Mouse (Mus musculus) skeletal muscle tissue, adult 2 months (tissue): ENCODE results near the gene Shpk.

Experiments used
- DNase-seq: peaks from one replicate; pipeline ENCODE4 v3.0.0-alpha.2; 2012; ENCODE audit warnings: low read depth, low spot score

The Shpk gene

GRCm38 (mm10) chr11:73199230-73199712 is at the start of gene Shpk:
Shpk (plus strand) TSS chr11:73199460.
- peak; percentile 92 for DNase-seq

- DNase-seq, result no peak
Measured at GRCm38 (mm10) chr11:73155071-73155470, 44.2 kb upstream of the Shpk start.

GRCm38 (mm10) chr11:73159957-73160810 is 39.1 kb upstream of the Shpk start, which contains the start of gene P2rx5:
P2rx5 (plus strand) TSS chr11:73160421.
- DNase-seq, result peak; percentile 49

GRCm38 (mm10) chr11:73160811-73161200 is 38.5 kb upstream of the Shpk start:
- peak; percentile 89 for DNase-seq

- no peak for DNase-seq
Measured at GRCm38 (mm10) chr11:73161616-73162015, 37.6 kb upstream of the Shpk start.

- no peak for DNase-seq
Measured at GRCm38 (mm10) chr11:73162284-73162683, 37.0 kb upstream of the Shpk start.

- DNase-seq, result no peak
Measured at GRCm38 (mm10) chr11:73168071-73168470, 31.2 kb upstream of the Shpk start.

- DNase-seq, result no peak
Measured at GRCm38 (mm10) chr11:73168576-73168975, 30.7 kb upstream of the Shpk start.

GRCm38 (mm10) chr11:73169231-73169630 is 30.0 kb upstream of the Shpk start:
- no peak for DNase-seq

- DNase-seq, result peak; percentile 56
Measured at GRCm38 (mm10) chr11:73172186-73172585, 27.1 kb upstream of the Shpk start.

GRCm38 (mm10) chr11:73175612-73176011 is 23.6 kb upstream of the Shpk start:
- DNase-seq, result no peak

- DNase-seq, result no peak
Measured at GRCm38 (mm10) chr11:73176186-73176585, 23.1 kb upstream of the Shpk start.

GRCm38 (mm10) chr11:73176608-73177508 is 22.4 kb upstream of the Shpk start, which contains the start of the genes Emc6 and Tax1bp3:
Emc6 (minus strand) TSS chr11:73177037.
Tax1bp3 (plus strand) TSS chr11:73177083.
- DNase-seq, result peak; percentile 99

- DNase-seq, result peak; percentile 48
Measured at GRCm38 (mm10) chr11:73177509-73177875, 21.8 kb upstream of the Shpk start.

- DNase-seq, result no peak
Measured at GRCm38 (mm10) chr11:73177895-73178294, 21.4 kb upstream of the Shpk start.

GRCm38 (mm10) chr11:73185872-73186615 is 13.2 kb upstream of the Shpk start:
- no peak for DNase-seq

- DNase-seq, result no peak
Measured at GRCm38 (mm10) chr11:73187231-73187630, 12.0 kb upstream of the Shpk start.

GRCm38 (mm10) chr11:73193047-73193446 is 6.2 kb upstream of the Shpk start:
- no peak for DNase-seq

- no peak for DNase-seq
Measured at GRCm38 (mm10) chr11:73194444-73194843, 4.8 kb upstream of the Shpk start.

- no peak for DNase-seq
Measured at GRCm38 (mm10) chr11:73198190-73198589, 1.1 kb upstream of the Shpk start.

- DNase-seq, result peak; percentile 89
Measured at GRCm38 (mm10) chr11:73198603-73199229, 544 bp upstream of the Shpk start, which contains the start of gene Ctns. Ctns (minus strand) TSS chr11:73199042.
